Mouse (Mus musculus) megakaryocyte-erythroid progenitor cell, adult 5-6 weeks (primary cell): Measurements from ENCODE around the gene Garnl3. TPM values are rescaled to one million over a fixed set of nuclear protein-coding genes. Genes with fewer than 3 reads are reported as not detected.

ENCODE experiments used
- ATAC-seq: replicated peaks from 2 replicates; pipeline ENCODE4 v1.8.0; 2016; ENCODE audit warnings: mild to moderate bottlenecking, inconsistent platforms; ENCODE audit not compliant: severe bottlenecking, poor library complexity, low FRiP score, low TSS enrichment
- total RNA-seq, 2 experiments: library from RNA; stranded (forward) in 1 of 2; stranded (reverse) in 1 of 2; fragments of 200-1000, 215-1000 nt in 1 of 2; fragments of >200 nt in 1 of 2; fragmentation: Nextera tagmentation in 1 of 2; gene quantifications; 2 replicates each; pipeline ENCODE4 v1.2.3; 2014 to 2017

The Garnl3 gene
- total RNA-seq, 2 experiments from 2014 or later, result 2.5 TPM; not detected in 1

DNA sequence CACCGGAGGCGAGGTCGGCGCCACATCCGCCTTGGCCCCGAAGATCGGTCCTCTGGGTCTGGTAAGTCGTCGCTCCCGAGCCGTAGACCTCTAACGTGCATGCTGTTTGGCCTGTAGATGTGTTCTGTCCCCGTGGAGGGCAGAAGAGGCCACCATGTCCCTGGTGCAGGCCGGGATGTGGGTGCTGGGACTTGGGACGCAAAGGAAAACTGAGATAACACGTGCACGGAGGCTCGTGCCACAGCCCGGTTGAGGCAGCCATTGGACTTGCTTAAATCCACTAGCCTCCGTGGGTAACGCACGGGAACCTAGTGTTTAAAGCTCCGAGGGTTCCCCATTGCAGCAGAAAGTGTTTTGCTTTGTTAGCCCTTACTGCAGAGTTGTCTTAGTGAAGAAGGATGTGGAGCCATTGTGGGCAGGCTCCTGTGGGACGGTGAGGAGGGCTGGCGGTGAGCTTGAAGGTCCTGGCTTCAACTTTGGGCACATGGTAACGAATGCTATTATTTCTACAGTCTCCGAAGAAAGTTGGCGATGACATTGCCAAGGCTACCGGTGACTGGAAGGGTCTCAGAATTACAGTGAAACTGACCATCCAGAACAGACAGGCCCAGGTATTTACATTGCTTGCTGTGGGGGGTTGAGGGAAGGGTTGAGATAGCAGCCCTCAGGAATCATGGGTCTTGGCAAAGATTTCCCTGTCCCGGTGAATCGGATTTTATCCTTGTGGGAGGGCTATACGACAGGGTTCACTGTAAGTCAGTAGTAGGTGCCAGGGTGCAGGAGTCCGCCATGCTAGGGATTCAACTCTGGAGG lies 169.2 kb downstream of the Garnl3 start:
- ATAC-seq, result no peak

- ATAC-seq, result peak; percentile 79
Observed at GRCm38 (mm10) chr2:32961192-32961995, 170.1 kb downstream of the Garnl3 start, which contains the start of the genes Rpl12 and Lrsam1. Rpl12 (plus strand) TSS chr2:32961559. Lrsam1 (minus strand) TSS chr2:32961614.

GRCm38 (mm10) chr2:32960273-32960672 lies 171.2 kb downstream of the Garnl3 start:
- ATAC-seq, result no peak

- ATAC-seq, result no peak
Observed at GRCm38 (mm10) chr2:32957344-32957743, 174.1 kb downstream of the Garnl3 start.

DNA sequence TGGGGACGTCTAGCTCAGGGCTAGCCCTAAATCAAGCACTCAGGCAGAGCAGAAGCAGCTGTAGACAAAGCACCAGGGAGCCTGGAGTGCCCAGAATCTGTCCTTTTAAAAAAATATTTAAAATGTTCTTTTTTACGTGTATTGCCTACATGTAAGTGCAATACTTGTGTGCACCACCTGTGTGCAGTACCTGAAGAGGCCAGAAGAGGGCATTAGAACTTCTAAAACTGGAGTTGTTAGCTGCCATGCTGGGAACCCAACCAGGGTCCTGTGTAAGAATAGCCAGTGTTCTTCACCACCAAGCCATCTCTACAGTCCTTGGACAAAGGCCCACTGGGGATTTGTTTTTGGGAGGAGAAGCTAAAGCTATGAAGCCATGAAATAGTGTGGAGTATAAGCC lies 176.9 kb downstream of the Garnl3 start:
- no peak for ATAC-seq

DNA sequence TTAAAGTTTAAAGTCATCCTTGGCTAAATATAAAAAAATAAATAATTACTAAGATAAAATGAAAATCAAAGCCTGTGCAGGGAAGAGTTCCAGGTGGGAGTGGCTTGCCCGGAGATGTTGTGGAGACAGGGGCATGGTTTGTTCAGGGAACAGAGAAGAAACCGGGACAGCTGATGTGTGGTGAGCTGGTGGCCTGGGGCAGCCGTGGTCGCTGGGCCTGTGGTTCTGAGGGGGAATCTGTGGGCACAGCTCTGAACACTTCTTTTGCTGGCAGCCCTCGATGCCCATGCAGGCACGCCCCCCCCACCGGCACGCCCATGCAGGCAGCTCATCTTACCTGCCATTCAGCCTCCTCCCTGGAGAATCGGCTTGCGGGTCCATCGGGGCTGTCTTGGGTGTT lies 184.0 kb downstream of the Garnl3 start:
- ATAC-seq, result no peak

DNA sequence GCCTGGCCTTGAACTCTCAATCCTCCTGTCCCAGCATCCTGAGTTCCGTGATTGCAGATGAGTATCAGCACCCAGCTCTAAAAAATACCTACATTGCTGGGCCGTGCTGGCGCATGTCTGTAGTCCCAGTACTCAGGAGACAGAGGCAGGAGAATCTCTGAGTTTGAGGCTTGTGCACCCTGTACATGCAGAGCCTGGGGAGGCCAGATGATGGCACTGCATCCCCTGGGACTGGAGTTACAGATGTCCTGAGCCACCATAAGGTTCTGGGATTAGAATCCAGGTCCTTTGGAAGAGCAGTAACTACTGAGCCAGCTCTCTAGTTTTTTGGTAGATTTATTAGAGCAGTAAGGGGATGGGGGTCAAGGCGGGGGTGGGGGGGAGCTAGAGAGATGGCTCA lies 191.0 kb downstream of the Garnl3 start:
- no peak for ATAC-seq

DNA sequence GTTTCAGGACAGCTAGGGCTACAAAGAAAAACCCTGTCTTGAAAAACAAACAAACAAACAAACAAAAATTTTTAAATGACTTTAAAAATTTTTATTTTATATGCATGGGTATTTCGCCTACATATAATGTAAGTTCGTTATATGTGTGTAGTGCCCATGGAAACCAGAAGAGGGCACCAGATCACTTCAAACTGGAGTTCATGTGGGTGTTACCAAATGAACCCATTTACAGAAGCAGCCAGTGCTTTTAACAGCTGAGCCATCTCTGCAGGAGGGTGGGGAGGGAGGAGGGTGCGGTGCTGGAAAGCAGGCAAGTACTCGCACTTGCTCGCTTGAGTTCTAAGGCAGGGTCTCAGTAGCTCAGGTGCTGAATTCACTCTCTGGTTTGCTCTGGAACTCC lies 192.0 kb downstream of the Garnl3 start:
- ATAC-seq, result peak; percentile 66

DNA sequence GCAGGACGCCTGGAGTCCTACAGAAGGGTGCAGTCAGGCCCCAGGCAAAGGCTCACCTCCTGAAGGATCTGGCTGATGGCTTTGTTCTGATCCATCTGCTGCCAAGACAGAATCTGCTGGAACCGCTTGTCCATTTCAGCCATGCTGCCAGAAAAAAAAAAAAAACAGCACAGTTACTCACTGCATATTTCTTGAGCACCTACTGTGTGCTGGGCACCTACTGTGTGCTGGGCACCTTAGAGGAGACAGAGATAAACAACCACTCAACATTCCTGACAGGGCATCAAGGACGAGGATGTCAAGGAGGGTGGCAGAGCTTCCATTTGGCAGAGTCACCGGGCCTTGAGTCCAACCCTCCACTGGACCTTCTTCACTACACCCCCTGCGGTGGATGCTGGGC lies 192.7 kb downstream of the Garnl3 start:
- ATAC-seq, result no peak

Other genes starting within 250 kb of the Garnl3 start
- 3,260 and 3,361 TPM in 2 replicates for gene Rpl12, start 170.1 kb downstream of the Garnl3 start, total RNA-seq (2014; fragmentation: Nextera tagmentation)
- gene Rpl12, start 170.1 kb downstream of the Garnl3 start, total RNA-seq (2017), result 3,030 and 3,103 TPM in 2 replicates
- gene Lrsam1, start 170.0 kb downstream of the Garnl3 start, total RNA-seq (2014; fragmentation: Nextera tagmentation), result 5.1 and 12.6 TPM in 2 replicates
- gene Lrsam1, start 170.0 kb downstream of the Garnl3 start, total RNA-seq (2017), result 6.3 and 7.9 TPM in 2 replicates
- gene Slc2a8, start 149.6 kb downstream of the Garnl3 start, total RNA-seq (2014; fragmentation: Nextera tagmentation), result 15.5 and 27.2 TPM in 2 replicates
- gene Slc2a8, start 149.6 kb downstream of the Garnl3 start, total RNA-seq (2017), result 3.4 and 4.8 TPM in 2 replicates
- gene Angptl2, start 84.4 kb upstream of the Garnl3 start, total RNA-seq (2014; fragmentation: Nextera tagmentation), result not detected in 2 replicates
- gene Angptl2, start 84.4 kb upstream of the Garnl3 start, total RNA-seq (2017), result 0.72 and 0.89 TPM in 2 replicates
- gene Ralgps1, start 239.8 kb upstream of the Garnl3 start, total RNA-seq (2014; fragmentation: Nextera tagmentation), result 1.9 and 3.0 TPM in 2 replicates
- 0.66 and 0.76 TPM in 2 replicates for gene Ralgps1, start 239.8 kb upstream of the Garnl3 start, total RNA-seq (2017)